Mouse (Mus musculus): ENCODE measurements at regions not wholly inside any gene's neighbourhood (a gene's known extent, or its start where the extent isn't known, plus 50 kb on each side); places are given as distances from the start of the nearest gene placed in this dataset.

DNA sequence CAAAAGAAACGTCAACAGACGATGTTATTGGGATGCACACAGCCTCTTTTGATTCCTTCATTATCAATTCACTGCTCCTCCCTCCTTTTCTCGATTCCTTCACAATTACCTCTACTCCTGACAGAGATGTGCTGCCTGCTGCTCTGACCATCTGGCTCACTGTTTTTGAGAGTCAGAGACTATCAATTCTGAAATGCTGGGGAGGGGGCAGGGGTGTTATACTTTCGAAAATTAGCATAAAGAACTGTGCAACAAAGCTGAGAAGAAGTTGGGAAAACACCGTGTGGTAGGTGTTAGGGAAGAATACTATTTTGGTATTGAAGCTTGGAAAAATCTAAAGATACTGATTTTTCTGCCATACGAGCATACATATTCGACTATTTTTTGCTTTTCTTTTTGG is 96.4 kb downstream of the Nedd1 start:
- no peaks in the 10 kb centered on the region for H3K36me3 ChIP-seq
- H3K9ac ChIP-seq (replicated peaks), result no peak overlapping the region
- 71% methylated on average over 7 of the region's 7 CpGs for WGBS
- H3K4me2 ChIP-seq, result no peak overlapping the region
- no peaks in the 10 kb centered on the region for H3K27me3 ChIP-seq (replicated peaks)
- no peak for ATAC-seq (ENCODE audit: low FRiP score)
- H3K9me3 ChIP-seq (replicated peaks), result no peaks in the 10 kb centered on the region
- H3K27ac ChIP-seq (replicated peaks), result no peak overlapping the region
- H3K4me3 ChIP-seq (replicated peaks), result no peak overlapping the region
- no peaks in the 10 kb centered on the region for H3K4me1 ChIP-seq

DNA sequence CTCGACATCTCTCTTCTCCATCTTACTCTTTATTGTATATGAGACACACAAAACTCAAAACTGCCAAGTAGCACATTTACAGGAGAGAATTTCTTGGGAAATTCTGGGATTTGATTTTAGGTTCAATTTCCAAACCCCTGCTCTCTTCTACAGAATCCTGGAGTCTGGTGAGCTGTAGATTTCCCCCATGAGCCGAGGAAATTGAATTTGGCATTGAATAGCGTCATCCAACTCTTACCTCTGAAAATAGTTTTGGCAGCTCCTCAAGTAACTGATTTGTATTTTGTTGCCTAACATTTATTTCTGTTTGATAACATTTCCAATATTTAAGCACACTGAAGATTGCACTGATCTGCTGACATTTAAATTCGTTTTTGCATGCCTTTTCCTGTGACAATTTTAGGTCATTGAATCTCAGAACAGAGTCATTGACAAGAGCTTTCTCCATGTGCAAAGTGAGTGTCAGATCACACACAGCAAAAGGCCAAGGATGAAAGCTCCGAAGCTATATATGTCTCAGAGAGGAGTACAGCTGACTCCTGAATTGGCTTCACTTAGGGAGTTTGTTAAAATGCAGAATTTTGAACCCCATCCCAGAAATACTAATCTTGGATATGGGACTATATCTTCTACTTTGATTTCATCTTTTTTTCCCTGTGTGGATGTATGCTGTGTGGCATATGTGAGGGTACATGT is 106.4 kb downstream of the Nedd1 start:
- WGBS, result 82% methylated on average over 4 of the region's 5 CpGs
- ATAC-seq (ENCODE audit: low FRiP score), result no peak
- Histone ChIP-seq H3K4me2 (no peak overlapping the region), H3K4me3 (replicated peaks) (no peak overlapping the region), H3K4me1 (no peaks in the 10 kb centered on the region), H3K27ac (replicated peaks) (no peak overlapping the region), H3K9me3 (replicated peaks) (no peaks in the 10 kb centered on the region), H3K36me3 (no peaks in the 10 kb centered on the region), H3K9ac (replicated peaks) (no peak overlapping the region), H3K27me3 (replicated peaks) (no peaks in the 10 kb centered on the region)

DNA sequence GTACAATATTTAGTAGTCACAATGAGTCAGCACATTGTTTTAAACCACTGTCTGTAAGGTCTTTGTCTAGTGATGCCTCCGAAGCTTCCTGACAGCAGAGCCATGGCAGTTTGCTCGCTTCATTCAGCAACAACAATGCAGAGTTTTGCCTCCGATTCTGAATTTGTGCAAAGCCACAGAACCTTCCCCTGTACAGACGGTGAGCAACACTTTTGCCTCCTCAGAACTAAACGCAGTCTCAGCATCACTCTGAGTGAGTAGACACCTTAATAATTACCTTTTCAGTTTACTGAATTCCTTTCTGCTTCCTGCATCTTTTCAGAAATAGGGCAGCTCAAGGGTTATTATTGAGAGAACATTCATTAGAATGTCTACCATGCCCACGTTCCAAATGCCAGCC is 107.9 kb downstream of the Nedd1 start:
- 41% methylated on average over 6 of the region's 6 CpGs for WGBS
- H3K4me3 ChIP-seq (replicated peaks), result no peak overlapping the region
- no peaks in the 10 kb centered on the region for H3K36me3 ChIP-seq
- no peak overlapping the region for H3K4me2 ChIP-seq
- H3K9ac ChIP-seq (replicated peaks), result no peak overlapping the region
- no peaks in the 10 kb centered on the region for H3K9me3 ChIP-seq (replicated peaks)
- H3K27me3 ChIP-seq (replicated peaks), result no peaks in the 10 kb centered on the region
- H3K4me1 ChIP-seq, result no peaks in the 10 kb centered on the region
- ATAC-seq (ENCODE audit: low FRiP score), result no peak
- H3K27ac ChIP-seq (replicated peaks), result no peak overlapping the region

DNA sequence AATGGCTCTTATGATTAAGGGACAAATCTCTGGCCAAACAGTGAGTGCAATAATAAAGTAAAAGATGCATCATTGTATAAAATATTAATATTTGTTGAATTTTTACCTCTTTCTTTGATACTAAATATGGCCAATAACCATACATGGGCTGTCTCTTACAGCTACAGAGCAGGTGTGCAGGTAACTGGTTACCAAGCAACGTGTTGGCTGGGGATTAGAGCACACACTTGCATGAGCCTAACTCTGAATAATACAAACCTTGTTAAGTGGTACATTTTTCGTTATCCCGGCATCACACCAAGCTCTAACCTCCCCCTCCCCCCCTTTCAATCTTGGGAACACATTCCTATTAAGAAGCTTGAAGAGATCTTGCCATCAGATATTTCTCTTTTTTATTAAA is 111.2 kb downstream of the Nedd1 start:
- H3K4me2 ChIP-seq, result no peak overlapping the region
- H3K9ac ChIP-seq (replicated peaks), result no peak overlapping the region
- no peak overlapping the region for H3K4me3 ChIP-seq (replicated peaks)
- no peak overlapping the region for H3K27ac ChIP-seq (replicated peaks)
- peaks cover 4% of the 10 kb centered on the region; the same call in 1 of the 2 replicates for H3K4me1 ChIP-seq
- no peaks in the 10 kb centered on the region for H3K9me3 ChIP-seq (replicated peaks)
- WGBS, result 82% methylated on average over 3 of the region's 3 CpGs
- H3K27me3 ChIP-seq (replicated peaks), result no peaks in the 10 kb centered on the region
- H3K36me3 ChIP-seq, result no peaks in the 10 kb centered on the region
- ATAC-seq (ENCODE audit: low FRiP score), result no peak

DNA sequence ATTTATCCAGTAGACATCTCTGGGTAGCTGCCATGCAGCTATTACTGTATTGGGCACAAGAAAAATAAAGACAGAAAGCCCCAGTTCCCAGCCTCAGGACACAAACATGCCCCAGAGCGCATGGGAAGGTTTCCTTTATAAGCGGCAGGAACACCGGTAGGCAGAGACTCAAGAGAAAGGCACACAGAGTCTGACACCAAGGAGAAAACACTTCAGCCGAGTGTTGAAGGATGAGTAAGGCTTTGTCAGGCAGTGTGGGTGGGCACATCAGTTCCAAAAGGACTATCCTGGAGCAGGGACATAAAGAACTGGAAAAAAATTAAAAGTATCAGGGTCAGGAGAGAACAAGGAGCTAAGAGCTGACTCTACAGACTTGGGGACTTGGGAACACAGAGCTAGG is 115.5 kb downstream of the Nedd1 start:
- Histone ChIP-seq H3K4me2 (no peak overlapping the region), H3K4me1 (peaks cover 4% of the 10 kb centered on the region; the same call in 1 of the 2 replicates), H3K36me3 (no peaks in the 10 kb centered on the region), H3K27me3 (replicated peaks) (no peaks in the 10 kb centered on the region), H3K9ac (replicated peaks) (no peak overlapping the region), H3K9me3 (replicated peaks) (no peaks in the 10 kb centered on the region), H3K27ac (replicated peaks) (no peak overlapping the region), H3K4me3 (replicated peaks) (no peak overlapping the region)
- WGBS, result 36% methylated on average over 4 of the region's 4 CpGs
- no peak for ATAC-seq (ENCODE audit: low FRiP score)

DNA sequence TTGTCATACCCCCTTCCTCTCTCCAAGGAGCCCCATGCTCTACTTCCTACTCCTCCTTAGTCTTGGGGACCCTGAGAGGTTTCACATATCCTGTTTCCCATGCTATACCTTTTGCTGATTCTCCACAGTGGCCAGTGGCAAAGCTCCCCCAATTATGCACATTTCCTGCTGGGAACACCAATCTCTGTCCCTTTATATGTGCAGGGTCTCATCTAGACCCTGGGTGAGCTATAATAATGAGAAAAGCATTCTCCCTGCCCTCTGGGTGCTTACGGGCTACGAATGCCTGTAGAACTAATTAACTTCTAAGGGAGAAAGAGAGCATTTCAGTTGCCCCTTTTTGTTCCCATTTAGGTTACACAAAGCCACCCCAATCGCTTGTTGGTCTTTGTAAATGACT is 116.6 kb downstream of the Nedd1 start:
- 14% methylated on average over 3 of the region's 3 CpGs for WGBS
- Histone ChIP-seq H3K36me3 (no peaks in the 10 kb centered on the region), H3K27ac (replicated peaks) (no peak overlapping the region), H3K4me1 (peaks cover 4% of the 10 kb centered on the region; the same call in 1 of the 2 replicates), H3K27me3 (replicated peaks) (no peaks in the 10 kb centered on the region), H3K9me3 (replicated peaks) (no peaks in the 10 kb centered on the region), H3K4me3 (replicated peaks) (no peak overlapping the region), H3K4me2 (no peak overlapping the region), H3K9ac (replicated peaks) (no peak overlapping the region)
- no peak for ATAC-seq (ENCODE audit: low FRiP score)

DNA sequence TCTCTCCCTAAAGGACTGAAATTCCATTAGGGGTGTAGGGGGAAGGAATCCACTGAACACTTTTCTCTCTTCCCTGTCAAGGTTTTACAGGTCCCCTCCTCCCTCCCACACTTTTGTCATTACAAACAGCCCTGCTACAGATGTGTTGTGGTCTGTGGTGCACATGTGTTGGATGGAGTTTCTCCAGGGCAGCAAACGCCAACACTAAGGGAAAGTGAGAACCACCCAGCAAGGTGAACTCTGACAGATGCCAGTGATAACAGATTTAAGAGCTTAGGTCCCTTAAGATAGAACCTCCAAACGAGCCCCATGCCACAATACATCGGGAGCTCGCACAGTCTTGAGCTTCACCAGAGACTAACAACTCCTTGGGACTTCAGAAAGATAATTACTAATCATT is 122.1 kb downstream of the Nedd1 start:
- Histone ChIP-seq H3K36me3 (no peaks in the 10 kb centered on the region), H3K27me3 (replicated peaks) (no peaks in the 10 kb centered on the region), H3K27ac (replicated peaks) (no peak overlapping the region), H3K4me1 (no peaks in the 10 kb centered on the region), H3K9ac (replicated peaks) (no peak overlapping the region), H3K9me3 (replicated peaks) (no peaks in the 10 kb centered on the region), H3K4me2 (no peak overlapping the region), H3K4me3 (replicated peaks) (no peak overlapping the region)
- ATAC-seq (ENCODE audit: low FRiP score), result no peak
- WGBS, result 66% methylated on average over 4 of the region's 4 CpGs

DNA sequence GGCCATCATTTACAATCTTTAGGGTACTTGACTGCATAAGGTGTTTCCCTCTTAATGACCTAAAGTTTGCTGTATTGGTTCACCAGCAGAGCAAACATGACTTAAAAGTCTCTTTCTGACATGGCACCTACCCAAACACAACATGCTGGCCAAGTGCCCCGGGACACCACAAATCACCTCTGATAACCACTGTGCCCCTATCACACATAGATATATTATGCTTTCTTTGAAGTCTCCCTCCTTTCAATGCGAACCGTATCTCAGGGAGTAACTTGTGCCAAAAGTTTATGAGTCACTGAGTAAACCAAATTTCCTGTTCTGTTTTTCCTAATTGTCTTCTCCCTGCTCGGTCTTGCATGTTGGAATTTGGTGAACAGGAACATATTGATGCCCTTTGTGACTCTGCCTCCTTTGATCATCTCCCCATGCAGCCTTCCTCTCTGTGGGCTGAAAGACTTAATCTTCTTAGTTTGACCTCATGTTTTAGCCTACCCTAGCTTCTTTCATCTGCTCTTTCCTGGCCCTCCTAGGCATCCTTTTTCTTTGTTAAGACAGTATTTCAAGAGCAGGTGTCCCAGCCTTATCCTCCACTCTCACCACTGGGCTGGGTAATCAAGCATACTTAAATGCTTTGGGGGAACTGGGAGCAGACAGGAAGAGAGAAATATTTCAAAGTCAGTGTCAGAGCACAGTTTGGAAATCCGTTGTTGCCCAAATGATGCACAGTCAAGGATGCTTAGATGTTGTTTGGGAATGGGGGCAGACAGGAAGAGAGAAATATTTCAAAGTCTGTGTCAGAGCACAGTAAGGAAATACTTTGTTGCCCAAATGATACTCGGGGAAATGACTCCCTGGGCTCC is 126.5 kb downstream of the Nedd1 start:
- Histone ChIP-seq H3K4me3 (replicated peaks) (no peak overlapping the region), H3K4me2 (no peak overlapping the region), H3K27ac (replicated peaks) (no peak overlapping the region), H3K9me3 (replicated peaks) (no peaks in the 10 kb centered on the region), H3K9ac (replicated peaks) (no peak overlapping the region), H3K27me3 (replicated peaks) (no peaks in the 10 kb centered on the region), H3K4me1 (no peaks in the 10 kb centered on the region), H3K36me3 (no peaks in the 10 kb centered on the region)
- 11% methylated on average over 6 of the region's 6 CpGs for WGBS
- ATAC-seq (ENCODE audit: low FRiP score), result no peak

DNA sequence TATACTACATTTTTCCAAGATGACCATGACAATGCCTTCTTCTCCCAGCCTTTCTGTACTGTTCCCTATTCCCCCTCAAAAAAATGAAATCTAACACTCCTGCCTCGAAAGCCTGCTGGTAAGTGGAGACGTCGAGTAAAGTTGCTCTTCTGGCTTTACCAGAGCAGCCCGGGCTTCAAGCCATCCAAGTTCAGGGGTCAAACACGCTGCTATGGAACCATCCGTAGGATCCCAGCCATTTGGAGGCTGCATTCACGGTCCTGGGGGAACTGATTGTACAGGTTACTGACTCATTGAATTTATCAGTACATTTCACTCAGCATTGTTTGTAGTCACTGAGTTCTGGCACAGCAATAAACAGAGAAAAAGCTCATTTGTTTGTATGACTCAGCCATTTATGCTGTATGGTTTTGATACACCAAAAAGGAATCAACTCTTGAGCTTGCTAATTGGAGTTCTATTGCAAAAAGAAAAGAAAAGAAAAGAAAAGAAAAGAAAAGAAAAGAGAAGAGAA is 128.2 kb downstream of the Nedd1 start:
- H3K36me3 ChIP-seq, result no peaks in the 10 kb centered on the region
- 65% methylated on average over 7 of the region's 7 CpGs for WGBS
- H3K4me1 ChIP-seq, result no peaks in the 10 kb centered on the region
- H3K27me3 ChIP-seq (replicated peaks), result no peaks in the 10 kb centered on the region
- H3K9ac ChIP-seq (replicated peaks), result no peak overlapping the region
- ATAC-seq (ENCODE audit: low FRiP score), result no peak
- no peak overlapping the region for H3K27ac ChIP-seq (replicated peaks)
- H3K4me2 ChIP-seq, result no peak overlapping the region
- H3K4me3 ChIP-seq (replicated peaks), result no peak overlapping the region
- H3K9me3 ChIP-seq (replicated peaks), result no peaks in the 10 kb centered on the region

DNA sequence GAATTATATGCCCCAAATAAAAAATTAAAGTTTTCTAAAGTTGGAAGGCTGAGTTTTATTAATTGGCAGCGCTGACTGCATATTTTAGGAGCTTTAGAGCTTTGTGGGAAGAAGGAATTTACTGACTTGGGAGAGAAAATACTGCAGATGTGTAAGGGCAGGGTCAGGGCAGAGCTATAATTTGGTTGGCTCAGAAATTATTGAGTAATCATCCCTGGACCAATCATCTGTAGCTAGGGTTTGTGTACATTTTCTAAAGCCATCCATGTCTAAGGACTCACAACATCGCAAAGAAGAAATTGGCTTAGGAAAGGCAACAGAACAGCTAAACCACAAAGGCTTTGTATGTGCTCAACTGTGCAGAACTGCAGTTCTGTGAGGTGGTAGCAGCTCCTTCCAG is 143.3 kb downstream of the Nedd1 start:
- ATAC-seq (ENCODE audit: low FRiP score), result no peak
- no peak overlapping the region for H3K4me2 ChIP-seq
- no peaks in the 10 kb centered on the region for H3K9me3 ChIP-seq (replicated peaks)
- H3K27ac ChIP-seq (replicated peaks), result no peak overlapping the region
- H3K4me3 ChIP-seq (replicated peaks), result no peak overlapping the region
- H3K27me3 ChIP-seq (replicated peaks), result no peaks in the 10 kb centered on the region
- H3K36me3 ChIP-seq, result no peaks in the 10 kb centered on the region
- WGBS, result 94% methylated on average over 2 of the region's 2 CpGs
- H3K9ac ChIP-seq (replicated peaks), result no peak overlapping the region
- no peaks in the 10 kb centered on the region for H3K4me1 ChIP-seq

DNA sequence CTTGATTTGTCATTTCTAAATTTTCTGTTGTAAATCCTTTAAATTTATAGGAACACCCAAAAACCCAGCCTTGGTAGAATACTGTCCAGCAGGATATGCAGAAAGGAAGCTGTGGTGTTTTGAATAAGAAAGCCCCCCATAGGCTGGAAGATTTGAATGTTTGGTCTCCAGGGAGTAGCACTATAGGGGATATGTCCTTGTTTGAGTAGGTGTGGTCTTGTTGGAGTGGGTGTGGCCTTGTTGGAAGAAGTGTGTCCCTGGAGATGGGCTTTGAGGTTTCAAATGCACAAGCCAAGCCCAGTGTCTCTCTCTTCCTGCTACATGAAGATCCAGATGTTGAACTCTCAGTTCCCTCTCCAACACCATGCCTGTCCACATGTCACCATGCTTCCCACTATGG is 151.7 kb downstream of the Nedd1 start:
- Histone ChIP-seq H3K4me1 (no peaks in the 10 kb centered on the region), H3K4me2 (no peak overlapping the region), H3K27ac (replicated peaks) (no peak overlapping the region), H3K4me3 (replicated peaks) (no peak overlapping the region), H3K27me3 (replicated peaks) (no peaks in the 10 kb centered on the region), H3K9ac (replicated peaks) (no peak overlapping the region), H3K36me3 (no peaks in the 10 kb centered on the region), H3K9me3 (replicated peaks) (no peaks in the 10 kb centered on the region)
- no peak for ATAC-seq (ENCODE audit: low FRiP score)

DNA sequence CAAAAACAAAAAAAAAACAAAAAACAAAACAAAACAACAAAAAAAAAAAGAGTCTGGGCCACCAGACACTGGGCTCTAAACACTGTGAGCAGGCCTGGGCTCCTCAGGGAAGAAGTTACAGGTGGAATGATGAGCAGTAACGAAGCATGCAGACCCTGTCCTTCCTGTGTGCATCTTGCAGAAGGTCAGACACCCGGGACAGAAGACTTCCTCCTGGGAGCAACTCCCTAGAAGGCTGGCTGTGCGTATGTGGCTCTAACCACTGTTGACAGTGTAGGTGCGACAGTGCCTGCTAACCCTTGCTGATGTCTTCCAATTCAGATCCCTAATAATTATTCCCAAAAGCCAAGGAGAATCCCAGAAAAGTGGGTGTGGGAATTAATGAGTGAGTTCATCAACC is 164.8 kb downstream of the Nedd1 start:
- H3K9ac ChIP-seq (replicated peaks), result no peak overlapping the region
- ATAC-seq (ENCODE audit: low FRiP score), result no peak
- H3K27ac ChIP-seq (replicated peaks), result peak overlapping the region; percentile 6; the same call in 1 of the 2 replicates
- no peaks in the 10 kb centered on the region for H3K9me3 ChIP-seq (replicated peaks)
- H3K4me2 ChIP-seq, result no peak overlapping the region
- peaks cover 20% of the 10 kb centered on the region for H3K4me1 ChIP-seq
- WGBS, result 40% methylated on average over 4 of the region's 4 CpGs
- H3K4me3 ChIP-seq (replicated peaks), result no peak overlapping the region
- H3K36me3 ChIP-seq, result no peaks in the 10 kb centered on the region
- H3K27me3 ChIP-seq (replicated peaks), result no peaks in the 10 kb centered on the region
